Mouse (Mus musculus): ENCODE measurements around the gene Bckdha. TPM values are rescaled to one million over a fixed set of nuclear protein-coding genes. Genes with fewer than 3 reads are reported as not detected.

The Bckdha gene
- polyA plus RNA-seq, 1 experiment from 2014 or later = 91.7 TPM

- Histone ChIP-seq H3K4me3 (ENCODE audit: low read length) (peak overlapping the region; percentile 46; the same call in 1 of the 2 replicates), H3K4me1 (ENCODE audit: insufficient read depth, low read length) (peaks cover 8% of the 10 kb centered on the region), H3K27ac (ENCODE audit: low read length) (no peak overlapping the region), H3K9me3 (ENCODE audit: low read length) (no peaks in the 10 kb centered on the region), H3K27me3 (ENCODE audit: insufficient read depth, low read length) (peaks cover 36% of the 10 kb centered on the region), H3K9ac (replicated peaks; ENCODE audit: low read length) (no peak overlapping the region; the same call in 1 of the 2 replicates), H3K4me2 (replicated peaks; ENCODE audit: low read depth, low read length) (peak overlapping the region; percentile 68), H3K36me3 (ENCODE audit: insufficient read depth, low read length) (no peaks in the 10 kb centered on the region)
- ATAC-seq (ENCODE audit: low FRiP score, low TSS enrichment) = no peak
- WGBS = 35% methylated on average over 9 of the region's 9 CpGs
Measured at GRCm38 (mm10) chr7:25674297-25674696, 15.5 kb upstream of the Bckdha start.

DNA sequence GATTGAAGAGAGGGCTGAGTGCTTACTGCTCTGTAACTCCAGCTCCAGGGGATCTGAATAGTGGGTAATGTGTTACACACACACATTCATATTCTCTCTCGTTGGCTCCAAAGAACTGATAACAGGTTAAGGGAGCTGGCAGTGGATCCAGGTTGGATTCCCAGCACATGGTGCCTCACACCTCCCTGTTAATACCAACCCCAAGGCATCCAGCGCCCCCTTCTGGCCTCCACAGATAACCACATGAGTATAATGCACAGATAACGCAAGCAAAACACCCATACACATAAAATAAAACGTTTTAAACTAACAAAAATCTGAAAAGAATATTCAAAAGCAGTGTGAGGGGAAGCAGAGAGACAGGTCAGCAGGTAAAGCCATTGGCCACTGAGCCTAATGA lies 13.7 kb upstream of the Bckdha start:
- H3K4me2 ChIP-seq (replicated peaks; ENCODE audit: low read depth, low read length) = no peak overlapping the region
- 54% methylated on average over 4 of the region's 4 CpGs for WGBS

DNA sequence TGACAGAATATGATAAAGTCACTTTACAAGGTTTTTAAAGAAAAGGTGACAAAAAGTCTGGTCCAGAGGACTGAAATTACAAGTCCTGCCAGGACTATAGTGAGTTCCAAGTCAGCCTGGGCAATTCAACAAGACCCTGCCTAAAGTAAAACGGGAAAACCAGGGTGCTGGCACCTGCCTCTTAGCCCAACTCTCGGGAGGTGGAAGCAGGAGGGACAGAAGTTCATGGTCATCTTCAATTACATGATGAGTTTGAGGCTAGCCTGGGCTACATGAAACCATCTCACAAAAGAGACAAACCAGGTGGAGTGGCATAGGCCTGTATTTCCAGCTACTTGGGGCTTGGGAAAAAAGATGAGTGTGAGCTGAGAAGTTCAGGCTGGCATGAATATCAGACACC lies 12.9 kb upstream of the Bckdha start:
- no peak overlapping the region for H3K27ac ChIP-seq (ENCODE audit: low read length)
- H3K4me3 ChIP-seq (ENCODE audit: low read length) = no peak overlapping the region
- H3K9me3 ChIP-seq (ENCODE audit: low read length) = no peaks in the 10 kb centered on the region
- H3K4me2 ChIP-seq (replicated peaks; ENCODE audit: low read depth, low read length) = no peak overlapping the region
- 78% methylated on average over 2 of the region's 2 CpGs for WGBS
- ATAC-seq (ENCODE audit: low FRiP score, low TSS enrichment) = no peak
- H3K9ac ChIP-seq (replicated peaks; ENCODE audit: low read length) = no peak overlapping the region
- peaks cover 8% of the 10 kb centered on the region for H3K4me1 ChIP-seq (ENCODE audit: insufficient read depth, low read length)
- H3K27me3 ChIP-seq (ENCODE audit: insufficient read depth, low read length) = peaks cover 29% of the 10 kb centered on the region
- peaks cover 16% of the 10 kb centered on the region for H3K36me3 ChIP-seq (ENCODE audit: insufficient read depth, low read length)

More for the DNA sequence above, 13.7 kb upstream of the Bckdha start:
- H3K9me3 ChIP-seq (ENCODE audit: low read length) = no peaks in the 10 kb centered on the region
- peaks cover 14% of the 10 kb centered on the region for H3K36me3 ChIP-seq (ENCODE audit: insufficient read depth, low read length)
- no peak overlapping the region for H3K9ac ChIP-seq (replicated peaks; ENCODE audit: low read length)
- H3K4me1 ChIP-seq (ENCODE audit: insufficient read depth, low read length) = peaks cover 8% of the 10 kb centered on the region
- no peak for ATAC-seq (ENCODE audit: low FRiP score, low TSS enrichment)
- peaks cover 29% of the 10 kb centered on the region for H3K27me3 ChIP-seq (ENCODE audit: insufficient read depth, low read length)
- H3K4me3 ChIP-seq (ENCODE audit: low read length) = no peak overlapping the region
- no peak overlapping the region for H3K27ac ChIP-seq (ENCODE audit: low read length)

- Histone ChIP-seq H3K27ac (ENCODE audit: low read length) (no peak overlapping the region), H3K36me3 (ENCODE audit: insufficient read depth, low read length) (peaks cover 20% of the 10 kb centered on the region), H3K27me3 (ENCODE audit: insufficient read depth, low read length) (peaks cover 16% of the 10 kb centered on the region), H3K4me1 (ENCODE audit: insufficient read depth, low read length) (peaks cover 7% of the 10 kb centered on the region), H3K9me3 (ENCODE audit: low read length) (no peaks in the 10 kb centered on the region), H3K4me3 (ENCODE audit: low read length) (no peak overlapping the region), H3K9ac (replicated peaks; ENCODE audit: low read length) (no peak overlapping the region), H3K4me2 (replicated peaks; ENCODE audit: low read depth, low read length) (no peak overlapping the region)
- no peak for ATAC-seq (ENCODE audit: low FRiP score, low TSS enrichment)
- WGBS = 95% methylated on average over 4 of the region's 4 CpGs
Measured at GRCm38 (mm10) chr7:25670096-25670495, 11.3 kb upstream of the Bckdha start.

GRCm38 (mm10) chr7:25669631-25670030 lies 10.8 kb upstream of the Bckdha start:
- peaks cover 25% of the 10 kb centered on the region for H3K36me3 ChIP-seq (ENCODE audit: insufficient read depth, low read length)
- H3K27me3 ChIP-seq (ENCODE audit: insufficient read depth, low read length) = peaks cover 12% of the 10 kb centered on the region
- no peaks in the 10 kb centered on the region for H3K9me3 ChIP-seq (ENCODE audit: low read length)
- no peak overlapping the region for H3K27ac ChIP-seq (ENCODE audit: low read length)
- ATAC-seq (ENCODE audit: low FRiP score, low TSS enrichment) = no peak
- 80% methylated on average over 9 of the region's 9 CpGs for WGBS
- H3K4me2 ChIP-seq (replicated peaks; ENCODE audit: low read depth, low read length) = no peak overlapping the region
- H3K4me3 ChIP-seq (ENCODE audit: low read length) = no peak overlapping the region
- peaks cover 2% of the 10 kb centered on the region for H3K4me1 ChIP-seq (ENCODE audit: insufficient read depth, low read length)
- H3K9ac ChIP-seq (replicated peaks; ENCODE audit: low read length) = no peak overlapping the region

DNA sequence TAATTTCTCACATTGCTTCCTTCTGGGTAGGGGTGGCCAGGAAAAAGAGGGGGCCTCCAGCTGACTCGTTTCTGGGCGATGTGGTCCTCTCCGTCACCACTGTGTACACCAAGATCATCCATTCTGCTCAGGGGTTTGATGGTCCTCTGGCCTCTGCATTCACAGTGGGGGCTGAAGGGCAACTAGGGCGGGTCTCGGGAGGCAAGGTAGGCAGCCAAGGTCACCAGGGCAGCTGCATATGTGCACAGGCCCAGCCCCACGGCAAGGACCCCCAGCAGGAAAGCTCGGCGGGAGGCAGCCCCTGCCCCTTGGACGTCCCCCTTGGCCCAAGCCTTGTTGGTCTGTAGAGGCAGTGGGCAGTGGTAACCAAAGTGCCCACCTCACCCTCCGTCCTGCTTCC lies 10.4 kb upstream of the Bckdha start:
- Histone ChIP-seq H3K36me3 (ENCODE audit: insufficient read depth, low read length) (peaks cover 29% of the 10 kb centered on the region), H3K9ac (replicated peaks; ENCODE audit: low read length) (no peak overlapping the region), H3K27ac (ENCODE audit: low read length) (no peak overlapping the region), H3K27me3 (ENCODE audit: insufficient read depth, low read length) (peaks cover 8% of the 10 kb centered on the region), H3K4me2 (replicated peaks; ENCODE audit: low read depth, low read length) (no peak overlapping the region), H3K4me3 (ENCODE audit: low read length) (no peak overlapping the region), H3K4me1 (ENCODE audit: insufficient read depth, low read length) (no peaks in the 10 kb centered on the region), H3K9me3 (ENCODE audit: low read length) (no peaks in the 10 kb centered on the region)
- 86% methylated on average over 10 of the region's 10 CpGs for WGBS
- ATAC-seq (ENCODE audit: low FRiP score, low TSS enrichment) = no peak

- H3K4me1 ChIP-seq (ENCODE audit: insufficient read depth, low read length) = no peaks in the 10 kb centered on the region
- no peaks in the 10 kb centered on the region for H3K27me3 ChIP-seq (ENCODE audit: insufficient read depth, low read length)
- H3K27ac ChIP-seq (ENCODE audit: low read length) = no peak overlapping the region
- 96% methylated on average over 8 of the region's 8 CpGs for WGBS
- no peak overlapping the region for H3K4me2 ChIP-seq (replicated peaks; ENCODE audit: low read depth, low read length)
- H3K9me3 ChIP-seq (ENCODE audit: low read length) = no peaks in the 10 kb centered on the region
- peaks cover 35% of the 10 kb centered on the region for H3K36me3 ChIP-seq (ENCODE audit: insufficient read depth, low read length)
- ATAC-seq (ENCODE audit: low FRiP score, low TSS enrichment) = no peak
- no peak overlapping the region for H3K9ac ChIP-seq (replicated peaks; ENCODE audit: low read length)
- H3K4me3 ChIP-seq (ENCODE audit: low read length) = no peak overlapping the region
Measured at GRCm38 (mm10) chr7:25666381-25666780, 7.6 kb upstream of the Bckdha start.

GRCm38 (mm10) chr7:25657785-25658184 lies 996 bp downstream of the Bckdha start:
- H3K27ac ChIP-seq (ENCODE audit: low read length) = no peak overlapping the region
- H3K27me3 ChIP-seq (ENCODE audit: insufficient read depth, low read length) = no peaks in the 10 kb centered on the region
- no peaks in the 10 kb centered on the region for H3K36me3 ChIP-seq (ENCODE audit: insufficient read depth, low read length)
- no peaks in the 10 kb centered on the region for H3K9me3 ChIP-seq (ENCODE audit: low read length)
- peak overlapping the region; percentile 76 for H3K9ac ChIP-seq (replicated peaks; ENCODE audit: low read length)
- no peak for ATAC-seq (ENCODE audit: low FRiP score, low TSS enrichment)
- H3K4me1 ChIP-seq (ENCODE audit: insufficient read depth, low read length) = peaks cover 22% of the 10 kb centered on the region
- peak overlapping the region; percentile 77 for H3K4me3 ChIP-seq (ENCODE audit: low read length)
- WGBS = 37% methylated on average over 10 of the region's 10 CpGs
- H3K4me2 ChIP-seq (replicated peaks; ENCODE audit: low read depth, low read length) = peak overlapping the region; percentile 79

- H3K27me3 ChIP-seq (ENCODE audit: insufficient read depth, low read length) = no peaks in the 10 kb centered on the region
- H3K4me1 ChIP-seq (ENCODE audit: insufficient read depth, low read length) = peaks cover 22% of the 10 kb centered on the region
- no peak overlapping the region for H3K4me2 ChIP-seq (replicated peaks; ENCODE audit: low read depth, low read length)
- no peak overlapping the region for H3K9ac ChIP-seq (replicated peaks; ENCODE audit: low read length)
- no peaks in the 10 kb centered on the region for H3K9me3 ChIP-seq (ENCODE audit: low read length)
- no peak overlapping the region for H3K27ac ChIP-seq (ENCODE audit: low read length)
- no peaks in the 10 kb centered on the region for H3K36me3 ChIP-seq (ENCODE audit: insufficient read depth, low read length)
- no peak overlapping the region for H3K4me3 ChIP-seq (ENCODE audit: low read length)
- no peak for ATAC-seq (ENCODE audit: low FRiP score, low TSS enrichment)
- 80% methylated on average over 11 of the region's 11 CpGs for WGBS
Measured at GRCm38 (mm10) chr7:25655601-25656428, 3.0 kb downstream of the Bckdha start.

DNA sequence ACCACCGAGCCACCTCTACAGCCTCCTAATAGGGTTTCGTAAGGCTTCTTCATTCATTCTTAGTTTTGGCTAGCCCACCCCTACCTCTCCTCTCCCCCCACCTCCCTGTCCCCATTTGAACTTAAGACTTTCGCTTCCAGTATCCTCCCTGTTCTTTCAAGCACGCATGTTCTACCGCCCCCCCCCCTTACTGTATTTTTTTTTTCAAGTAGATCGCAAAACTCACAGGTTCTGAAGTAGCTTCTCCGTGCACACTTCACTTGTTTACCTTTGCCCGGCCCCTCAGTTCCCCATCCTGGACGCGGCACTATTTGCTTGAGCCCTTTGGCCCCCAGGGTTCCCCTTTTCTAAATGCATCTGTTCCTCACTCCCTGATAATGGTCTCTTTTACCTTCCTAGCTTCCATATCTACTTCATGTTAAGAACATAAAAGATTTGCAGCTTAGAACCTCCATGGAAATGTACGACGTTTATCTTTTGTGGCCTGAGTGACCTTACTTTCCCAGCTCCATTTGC lies 6.5 kb downstream of the Bckdha start:
- 83% methylated on average over 12 of the region's 12 CpGs for WGBS
- Histone ChIP-seq H3K9ac (replicated peaks; ENCODE audit: low read length) (no peak overlapping the region), H3K27ac (ENCODE audit: low read length) (no peak overlapping the region), H3K9me3 (ENCODE audit: low read length) (no peaks in the 10 kb centered on the region), H3K4me3 (ENCODE audit: low read length) (no peak overlapping the region), H3K4me2 (replicated peaks; ENCODE audit: low read depth, low read length) (no peak overlapping the region), H3K27me3 (ENCODE audit: insufficient read depth, low read length) (no peaks in the 10 kb centered on the region), H3K36me3 (ENCODE audit: insufficient read depth, low read length) (no peaks in the 10 kb centered on the region), H3K4me1 (ENCODE audit: insufficient read depth, low read length) (peaks cover 7% of the 10 kb centered on the region)
- ATAC-seq (ENCODE audit: low FRiP score, low TSS enrichment) = no peak

Measured in kidney, embryonic 16.5 days (tissue).